Mouse (Mus musculus) kidney, postnatal 10 days (tissue): Measurements from ENCODE around the gene Otud4.
"Not testable (repeated sequence)": the region's sequence is repeated elsewhere in the genome, so short reads cannot be mapped to it uniquely, and the experiment has no call there.

ENCODE experiments used
- DNase-seq: peaks from one replicate; pipeline ENCODE4 v3.0.0; 2021; ENCODE audit warnings: mixed read lengths

The Otud4 gene

DNA sequence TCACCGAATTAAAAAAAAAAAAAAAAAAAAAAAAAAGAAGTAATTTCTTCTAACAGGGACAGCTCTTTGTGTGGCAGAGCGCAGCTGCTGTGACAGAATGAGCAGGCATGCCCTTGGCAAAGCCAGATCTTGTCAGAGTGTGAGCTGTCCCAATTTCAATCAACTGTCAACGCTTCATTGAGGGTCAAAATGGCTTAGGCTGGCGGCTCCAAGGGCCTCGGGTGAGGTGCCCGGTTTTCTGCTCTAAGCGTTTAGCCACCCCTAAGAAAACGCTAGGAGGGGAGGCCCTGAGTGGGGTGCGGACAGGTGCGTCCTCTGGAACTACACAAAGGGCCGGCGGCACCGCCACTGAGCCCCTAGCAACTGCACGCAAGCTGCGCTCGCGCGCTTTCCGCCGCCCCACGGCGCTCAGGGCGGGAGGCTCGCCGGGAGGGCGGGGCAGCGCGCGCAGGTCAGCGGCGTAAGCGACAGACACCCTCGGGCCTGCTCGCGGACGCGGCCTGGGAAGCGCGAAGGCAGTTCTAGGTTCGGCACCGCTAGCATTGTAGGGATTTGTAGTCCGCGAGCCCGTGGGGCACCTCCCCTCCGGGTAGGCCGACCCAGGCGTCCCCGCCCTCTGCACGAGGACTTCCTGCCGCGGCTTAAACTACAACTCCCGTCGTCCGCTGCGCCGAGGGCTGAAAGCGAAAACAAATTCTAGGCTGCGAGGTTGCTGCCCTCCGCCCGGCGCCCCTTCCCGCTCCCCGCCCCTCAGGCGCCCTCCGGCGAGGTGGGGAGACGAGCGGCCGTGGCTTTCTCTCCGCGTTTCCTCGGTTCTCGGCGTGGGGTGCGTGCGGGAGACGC lies 490 bp upstream of the Otud4 start:
- peak; percentile 98 for DNase-seq

DNA sequence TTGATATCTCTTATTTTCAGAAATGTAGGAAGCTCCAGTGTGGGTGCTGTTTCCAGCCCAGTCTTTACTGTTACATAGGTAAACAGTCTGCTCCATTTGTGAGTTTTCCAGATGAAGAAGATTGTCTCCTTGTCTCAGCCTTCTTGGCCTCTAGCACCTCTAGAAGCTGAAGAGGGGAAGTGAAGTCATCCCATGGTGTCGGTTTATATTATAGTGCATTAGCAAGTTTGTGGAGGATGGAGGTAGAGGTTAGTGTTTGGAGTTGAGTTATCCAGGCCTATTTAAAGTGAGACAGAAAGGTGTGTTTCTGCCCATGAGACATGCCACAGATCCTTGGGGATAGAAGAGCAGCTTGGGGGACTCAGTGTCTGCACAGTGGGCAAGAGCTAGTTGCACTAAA lies 1.7 kb downstream of the Otud4 start:
- no peak for DNase-seq

DNA sequence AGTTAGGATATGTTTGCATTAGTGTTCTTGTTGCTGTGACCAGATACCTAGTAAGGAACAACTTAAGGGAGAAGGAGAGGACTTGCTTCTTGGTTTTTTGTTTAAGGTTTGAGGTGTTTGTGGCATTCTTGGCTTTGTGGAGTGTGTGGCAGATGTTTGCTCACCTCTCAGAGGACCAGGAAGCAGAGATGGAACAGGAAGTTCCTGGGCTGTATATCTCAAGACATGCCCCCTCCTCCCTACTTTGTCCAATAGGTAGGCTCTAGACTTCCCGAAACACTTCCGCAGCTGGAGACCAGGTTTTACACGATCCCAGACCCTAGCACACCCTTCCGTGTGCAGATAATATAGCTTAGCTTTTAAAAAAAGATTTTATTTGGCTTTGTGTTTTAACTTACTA lies 10.2 kb downstream of the Otud4 start:
- DNase-seq: no peak

DNA sequence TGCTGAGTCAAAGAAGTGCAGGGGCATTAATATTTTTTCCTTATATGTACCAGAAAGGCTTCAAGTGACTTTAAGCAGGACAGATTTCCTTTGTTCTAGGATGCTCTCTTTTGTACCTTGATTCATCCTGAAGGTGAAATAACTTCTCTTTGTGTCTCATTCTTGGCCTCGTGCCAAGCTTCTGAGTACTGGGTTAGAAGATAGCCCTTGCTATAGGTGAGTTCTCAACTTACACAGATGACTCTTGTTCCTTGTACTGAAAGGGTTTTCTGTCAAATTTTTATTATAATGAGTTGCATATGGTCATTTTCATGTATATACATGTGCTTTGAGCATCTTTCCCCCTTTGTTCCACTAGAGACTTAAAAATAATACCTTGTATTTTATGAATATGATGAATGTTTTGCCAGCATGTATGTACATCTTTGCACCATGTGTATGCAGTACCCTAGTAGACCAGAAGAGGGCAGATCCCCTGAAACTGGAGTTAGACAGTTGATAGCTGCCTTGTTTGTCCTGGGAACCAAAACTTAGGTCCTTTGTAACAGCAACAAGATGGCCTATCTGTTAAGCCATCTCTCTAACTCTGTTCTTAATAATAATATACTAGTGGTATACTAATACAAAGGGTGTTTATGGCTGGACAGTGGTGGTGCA lies 10.9 kb downstream of the Otud4 start:
- DNase-seq: peak; percentile 32

DNA sequence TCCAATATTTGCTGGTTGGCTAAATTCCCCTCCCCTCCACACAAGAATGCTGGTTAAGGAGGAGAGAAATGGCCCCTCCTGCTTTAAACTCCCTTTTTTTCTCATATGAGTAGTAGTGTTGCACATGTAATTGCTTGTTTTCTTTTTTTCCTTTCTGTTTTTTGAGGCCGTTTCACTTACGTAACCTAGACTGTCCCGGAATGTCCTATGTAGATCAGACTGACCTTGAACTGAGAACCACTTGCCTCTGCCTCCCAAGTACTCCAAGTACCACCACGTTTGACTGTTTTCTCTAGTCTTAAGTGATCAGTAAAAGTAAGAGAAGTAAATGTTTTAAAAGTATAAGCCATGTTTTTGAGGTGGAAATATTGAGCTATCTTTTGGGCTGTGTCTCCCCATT lies 14.3 kb downstream of the Otud4 start:
- DNase-seq: no peak

DNA sequence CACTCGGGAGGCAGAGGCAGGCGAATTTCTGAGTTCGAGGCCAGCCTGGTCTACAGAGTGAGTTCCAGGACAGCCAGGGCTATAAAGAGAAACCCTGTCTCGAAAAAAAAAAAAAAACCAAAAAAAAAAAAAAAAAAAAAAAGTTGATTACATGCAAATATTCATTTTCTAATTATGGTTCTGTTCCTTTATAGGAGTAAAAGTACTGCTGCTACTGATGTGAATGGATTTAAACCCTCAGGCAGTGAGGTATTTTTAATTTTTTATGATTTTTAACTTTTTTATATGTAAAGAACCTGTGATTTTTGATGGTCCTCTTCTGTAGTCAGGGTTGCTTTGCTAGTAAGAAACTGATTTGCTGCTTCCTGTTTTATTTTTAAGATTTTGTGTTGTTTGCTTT lies 19.3 kb downstream of the Otud4 start:
- not testable (repeated sequence) for DNase-seq

DNA sequence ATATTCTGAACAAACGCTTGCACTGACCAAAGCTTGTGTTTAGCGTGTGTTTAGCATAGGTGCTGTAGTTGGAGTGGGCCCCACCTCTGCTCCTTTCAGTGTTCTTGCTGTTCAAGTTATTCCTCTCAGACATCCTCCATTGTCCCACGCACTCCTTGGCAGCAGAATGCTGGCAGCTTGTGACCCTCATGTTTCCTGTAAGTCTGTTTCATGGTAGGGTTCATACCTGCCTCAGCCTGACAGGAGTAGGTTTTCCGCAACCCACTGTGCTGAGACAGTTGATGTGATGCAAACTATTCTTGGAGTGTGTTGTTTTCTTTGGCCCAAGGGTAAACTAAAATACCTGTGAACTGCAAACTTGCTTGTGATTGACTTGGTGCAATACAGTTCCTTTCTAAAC lies 37.0 kb downstream of the Otud4 start:
- DNase-seq: no peak

DNA sequence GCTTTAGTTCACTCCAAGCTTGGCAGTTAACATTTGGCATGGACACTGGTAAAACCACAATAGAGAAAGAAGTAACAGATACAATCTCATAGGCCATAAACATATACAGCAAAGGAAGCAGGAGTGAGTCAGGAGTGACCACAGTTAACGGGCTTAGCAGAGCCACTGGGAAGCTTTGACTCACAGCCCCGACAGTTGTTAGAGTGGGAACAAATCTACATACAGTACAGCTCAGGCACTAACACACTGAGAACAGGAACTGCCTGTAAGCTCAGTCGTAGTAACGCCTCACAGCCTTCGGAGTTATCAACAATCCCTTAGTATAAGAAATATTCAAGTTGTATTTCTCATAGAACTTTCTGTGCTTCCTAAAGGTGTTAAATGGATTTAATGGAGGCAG lies 39.6 kb downstream of the Otud4 start:
- DNase-seq: no peak

DNA sequence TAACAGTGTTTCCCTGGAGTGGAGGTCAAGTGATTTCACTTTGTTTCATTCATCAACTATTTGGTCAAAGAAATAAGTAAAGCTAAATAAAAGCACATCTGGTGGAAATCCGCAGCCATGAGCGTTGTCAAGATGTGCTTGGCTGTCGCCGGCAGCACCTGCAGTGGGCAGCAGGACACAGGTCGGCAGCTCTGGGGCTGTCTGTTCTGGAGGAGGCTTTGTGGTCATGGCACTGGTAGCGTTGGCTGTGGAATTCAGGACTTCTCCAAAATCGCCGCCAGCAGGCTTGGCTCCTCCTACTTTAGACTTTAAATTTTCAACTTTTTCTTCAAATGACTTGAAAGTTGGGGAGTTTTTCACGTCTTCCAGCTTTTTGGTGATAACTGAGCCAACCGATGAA lies 40.7 kb downstream of the Otud4 start:
- not testable (repeated sequence) for DNase-seq

DNA sequence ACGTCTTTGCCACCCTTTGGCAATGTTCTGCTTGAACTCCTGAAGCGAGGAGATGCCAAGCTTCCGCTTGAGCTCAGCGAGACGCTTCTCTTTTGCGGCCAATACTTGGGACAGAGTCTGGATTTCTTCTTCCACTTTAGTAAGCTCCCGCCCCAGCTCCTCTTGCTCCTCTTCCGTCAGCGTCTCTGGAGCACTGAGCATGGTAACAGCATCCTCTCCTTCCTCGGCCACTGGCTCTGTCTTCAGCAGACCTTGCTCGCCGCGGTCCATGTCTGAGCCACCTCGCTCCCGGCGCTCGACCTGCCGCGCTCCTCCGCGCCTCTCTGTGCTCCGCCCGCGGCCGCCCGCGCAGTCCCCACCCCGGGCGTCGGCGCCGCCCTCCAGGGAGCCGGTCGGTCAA lies 41.1 kb downstream of the Otud4 start:
- peak; percentile 33 for DNase-seq

DNA sequence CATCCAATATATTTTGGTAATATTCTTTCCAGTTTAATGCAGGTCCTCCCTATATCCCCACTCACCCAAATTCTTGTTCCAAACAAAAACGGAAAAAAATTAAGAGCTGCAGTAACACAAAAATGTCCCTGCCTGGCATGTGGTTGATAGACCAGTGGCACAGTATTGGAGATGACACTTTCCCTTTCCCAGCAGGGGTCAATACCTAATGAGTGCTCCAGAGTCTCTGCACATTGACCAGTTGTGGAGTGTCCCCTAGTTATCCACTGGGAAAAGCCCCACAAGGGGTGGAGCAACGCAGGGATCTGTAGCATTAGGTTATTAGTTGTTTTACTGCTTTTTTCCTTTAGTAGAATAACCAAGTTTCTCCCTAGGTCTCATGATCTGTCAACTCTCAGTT lies 41.5 kb downstream of the Otud4 start:
- no peak for DNase-seq

DNA sequence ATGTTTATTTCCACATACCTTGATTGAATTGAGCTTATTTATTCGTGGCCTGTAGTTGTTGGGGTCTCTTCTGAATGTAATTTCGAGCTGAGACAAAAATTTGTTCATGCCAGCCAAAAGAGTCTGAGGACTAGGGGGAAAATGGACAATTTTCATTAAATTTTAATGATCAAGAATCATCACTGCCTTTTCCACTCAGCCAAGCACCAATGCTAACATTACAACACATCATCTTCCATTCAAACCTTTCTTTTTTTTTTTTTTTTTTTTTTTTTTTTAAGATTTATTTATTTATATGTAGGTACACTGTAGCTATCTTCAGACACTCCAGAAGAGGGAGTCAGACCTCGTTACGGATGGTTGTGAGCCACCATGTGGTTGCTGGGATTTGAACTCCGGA lies 46.5 kb downstream of the Otud4 start:
- not testable (repeated sequence) for DNase-seq

DNA sequence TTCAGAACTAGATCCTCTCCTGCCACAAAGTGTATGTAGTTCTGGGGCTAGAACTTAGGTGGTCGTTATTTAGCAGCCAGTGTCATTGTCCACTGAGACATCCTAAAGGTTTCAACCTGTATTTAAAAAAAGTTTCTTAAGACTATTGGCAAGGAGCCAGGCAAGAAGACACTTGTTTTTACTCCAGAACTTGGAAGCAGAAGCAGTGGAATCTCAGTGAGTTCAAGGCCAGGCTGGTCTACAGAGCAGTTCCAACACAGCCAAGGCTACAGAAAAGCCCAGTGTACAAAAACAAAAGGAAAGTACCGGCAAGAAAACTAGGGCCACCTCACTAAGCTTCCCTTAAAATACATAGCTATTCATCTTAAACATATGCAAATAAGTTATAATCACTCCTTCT lies 53.1 kb downstream of the Otud4 start:
- no peak for DNase-seq

DNA sequence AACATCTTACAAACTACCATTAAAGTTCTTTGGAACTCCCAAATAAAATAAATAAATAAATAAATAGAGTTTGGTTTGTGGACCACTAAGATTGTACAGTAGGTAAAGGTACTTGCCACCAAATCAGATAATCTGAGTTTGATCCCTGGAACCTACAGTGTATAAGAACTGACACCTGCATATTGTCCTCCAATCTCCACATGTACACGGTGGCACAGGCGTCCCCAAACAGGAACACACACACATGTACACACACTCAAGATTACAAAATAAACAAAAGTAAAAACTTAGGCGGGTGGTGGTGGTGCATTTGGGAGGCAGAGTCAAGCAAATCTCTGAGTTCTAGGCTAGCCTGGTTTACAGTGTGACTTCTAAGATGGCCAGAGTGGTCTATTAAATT lies 67.3 kb downstream of the Otud4 start:
- DNase-seq: no peak

DNA sequence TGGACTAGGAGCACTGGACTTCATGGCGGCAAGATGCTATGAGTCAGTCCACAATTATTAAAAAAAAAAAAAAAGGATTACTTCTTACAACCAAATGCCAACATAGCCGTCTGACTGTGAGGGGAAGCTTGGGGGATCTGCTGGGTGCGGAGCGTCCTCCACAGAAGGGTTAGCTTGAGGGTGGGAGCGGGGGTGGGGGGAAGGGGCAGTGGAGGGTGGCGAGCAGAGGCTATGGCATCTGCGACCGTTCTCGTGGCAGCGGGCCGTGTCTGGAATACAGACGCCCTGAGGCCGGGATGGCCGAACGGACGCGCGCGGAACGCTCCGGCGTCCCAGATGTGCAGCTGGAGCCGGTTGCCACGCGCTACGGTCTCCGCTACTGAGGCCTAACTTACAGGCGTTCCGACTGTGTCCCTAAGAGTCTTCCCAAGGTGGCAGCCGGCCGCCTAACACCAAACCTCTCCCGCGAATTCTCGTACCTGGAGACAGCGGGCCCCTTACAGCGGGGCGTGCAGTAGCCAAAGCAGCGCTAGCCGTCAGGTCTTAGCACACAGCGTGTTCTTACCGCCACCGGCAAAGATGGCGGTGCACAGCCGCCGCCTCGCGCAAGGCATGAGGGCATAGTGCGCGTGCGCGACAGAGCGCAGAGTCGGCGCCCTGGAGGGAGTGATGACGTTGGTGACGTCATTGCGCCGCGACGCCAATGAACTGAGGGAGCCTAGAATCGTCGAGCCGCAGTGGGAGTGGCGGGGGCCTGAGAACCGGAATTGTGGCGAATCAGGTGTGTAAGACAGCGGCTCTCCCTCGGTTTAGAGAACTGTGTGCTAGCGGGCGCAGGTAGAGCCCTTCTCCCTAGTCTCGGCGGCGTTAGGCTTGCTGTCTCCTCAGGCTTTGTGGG lies 71.9 kb downstream of the Otud4 start, which contains the start of the genes Abce1 and Anapc10:
Gene Abce1 (minus strand): TSS at position 677 of the 898 bp plus-strand sequence.
Gene Anapc10 (plus strand): TSS at position 757 of the 898 bp plus-strand sequence.
- DNase-seq: peak; percentile 100

DNA sequence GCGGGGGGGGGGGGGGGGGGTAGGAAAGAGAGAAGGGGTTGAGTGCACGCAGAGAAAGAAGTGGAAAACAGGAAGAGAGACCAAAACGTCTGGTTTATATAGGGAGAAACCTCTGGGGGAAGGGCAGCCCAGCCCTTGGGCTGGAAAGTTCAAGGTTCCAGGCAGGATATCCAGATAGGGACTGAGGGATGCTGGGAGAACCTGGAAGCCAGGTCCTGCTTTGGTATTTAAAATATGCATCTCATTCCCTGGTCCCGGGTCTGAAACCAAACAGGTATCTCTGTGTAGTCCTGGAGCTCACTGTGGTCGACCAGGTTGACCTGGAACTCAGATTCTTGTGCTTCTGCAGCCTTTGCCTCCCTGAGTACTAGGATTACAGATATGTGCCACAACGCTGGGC lies 73.3 kb downstream of the Otud4 start:
- no peak for DNase-seq

DNA sequence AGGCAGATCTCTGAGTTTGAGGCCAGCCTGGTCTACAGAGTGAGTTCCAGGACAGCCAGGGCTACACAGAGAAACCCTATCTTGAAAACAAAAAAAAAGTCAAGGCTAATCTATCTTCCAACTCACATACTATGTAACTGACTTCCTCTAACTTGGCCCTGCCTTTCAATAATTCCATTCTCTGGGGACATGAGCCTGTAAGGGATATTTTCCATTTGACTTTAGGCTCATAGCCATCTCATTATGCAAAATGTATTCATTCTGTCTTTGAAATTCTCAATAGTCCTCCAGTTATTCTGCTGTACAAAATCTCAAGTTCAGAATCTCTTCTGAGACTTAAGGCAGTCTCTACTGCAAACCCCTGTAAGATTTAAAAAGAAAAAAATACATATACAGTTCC lies 82.1 kb downstream of the Otud4 start:
- DNase-seq: no peak

DNA sequence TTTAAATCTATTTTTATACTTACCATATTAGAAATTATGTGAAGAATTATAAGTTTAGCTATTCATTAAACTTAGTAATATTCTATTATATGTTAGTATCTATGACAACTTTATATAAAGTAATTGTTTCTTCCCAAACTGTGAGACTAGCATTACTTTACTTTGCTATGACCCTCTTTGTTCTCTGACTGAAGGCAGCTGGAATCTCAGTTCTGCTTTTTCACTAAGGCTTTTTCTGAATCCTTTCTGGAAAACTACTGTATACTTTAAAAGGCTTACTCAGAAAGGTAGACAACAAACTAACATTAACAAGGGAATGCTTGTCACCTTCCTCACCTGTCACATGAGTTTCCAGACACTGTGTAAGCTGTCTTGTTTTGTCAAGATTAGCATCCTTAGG lies 83.9 kb downstream of the Otud4 start:
- no peak for DNase-seq

DNA sequence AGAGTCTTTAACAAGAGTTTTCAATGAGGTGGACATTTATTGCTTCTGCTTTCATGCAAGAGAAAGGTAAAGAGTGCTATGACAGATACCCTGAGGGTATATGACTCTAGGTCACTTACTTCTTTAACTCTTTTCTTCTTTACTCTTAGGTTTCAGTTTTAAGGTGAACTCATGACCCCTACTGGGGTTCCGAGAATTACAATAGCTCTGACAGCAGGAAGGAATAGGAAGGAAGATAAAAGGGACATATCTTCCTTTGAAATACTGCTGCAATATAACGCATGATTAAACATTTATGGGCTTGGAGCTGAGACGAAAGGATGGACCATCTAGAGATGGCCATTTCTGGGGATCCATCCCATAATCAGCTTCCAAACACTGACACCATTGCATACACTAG lies 85.2 kb downstream of the Otud4 start:
- no peak for DNase-seq
